Mouse (Mus musculus): Measurements from ENCODE around the gene Frem2.

Frem2 gene

GRCm38 (mm10) chr3:53466481-53466880 lies 190.7 kb downstream of the Frem2 start:
- no peak for DNase-seq (ENCODE audit: low spot score)

DNA sequence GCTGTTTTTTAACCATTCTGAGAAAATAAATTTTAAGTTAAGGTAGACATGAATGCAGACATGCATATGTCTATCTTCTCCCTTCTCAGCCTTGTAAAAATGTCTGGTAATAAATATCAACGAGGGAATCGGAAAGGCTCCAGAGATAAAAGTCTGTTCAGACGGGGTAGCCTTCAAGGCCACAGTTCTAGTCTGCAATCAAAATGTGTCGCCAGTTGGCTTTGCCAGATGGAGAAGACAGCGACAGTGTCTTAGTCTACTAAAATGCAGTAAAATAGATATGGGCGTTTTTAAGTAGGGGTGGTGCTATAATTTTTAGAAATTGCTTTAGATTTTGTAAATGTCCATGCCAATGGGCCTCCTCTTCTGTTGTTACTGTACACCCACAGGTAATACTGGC lies 191.8 kb downstream of the Frem2 start:
- no peak for DNase-seq (ENCODE audit: low spot score)

DNA sequence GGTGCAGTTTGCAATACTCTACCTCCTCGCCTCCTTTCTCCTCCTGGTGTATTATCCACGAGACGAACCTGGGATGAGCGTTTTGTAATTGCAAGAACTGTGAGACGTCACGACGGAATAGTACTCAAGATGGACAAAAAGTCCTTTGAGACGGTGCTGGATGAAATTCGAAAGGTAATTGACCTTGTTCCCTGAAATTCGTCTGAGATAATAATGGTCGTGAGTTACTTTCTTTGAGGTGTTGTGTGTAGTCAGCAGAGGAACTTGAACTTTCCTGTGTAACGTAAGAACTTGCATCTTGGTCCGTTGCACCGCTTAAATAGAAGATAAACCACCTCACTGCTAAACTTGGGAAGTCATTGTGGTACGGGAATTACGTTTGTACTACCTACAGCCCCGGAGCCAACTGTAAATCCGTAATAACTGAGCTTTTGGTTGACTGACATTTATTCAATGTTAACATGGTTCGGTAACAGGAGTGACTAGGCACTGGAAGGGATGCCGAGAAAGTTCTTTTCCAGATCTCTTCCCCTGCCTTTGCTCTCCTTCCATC lies 192.9 kb downstream of the Frem2 start:
- DNase-seq (ENCODE audit: low spot score), result no peak
